Mouse (Mus musculus): ENCODE measurements around the gene Fxyd6.

Gene Fxyd6

DNA sequence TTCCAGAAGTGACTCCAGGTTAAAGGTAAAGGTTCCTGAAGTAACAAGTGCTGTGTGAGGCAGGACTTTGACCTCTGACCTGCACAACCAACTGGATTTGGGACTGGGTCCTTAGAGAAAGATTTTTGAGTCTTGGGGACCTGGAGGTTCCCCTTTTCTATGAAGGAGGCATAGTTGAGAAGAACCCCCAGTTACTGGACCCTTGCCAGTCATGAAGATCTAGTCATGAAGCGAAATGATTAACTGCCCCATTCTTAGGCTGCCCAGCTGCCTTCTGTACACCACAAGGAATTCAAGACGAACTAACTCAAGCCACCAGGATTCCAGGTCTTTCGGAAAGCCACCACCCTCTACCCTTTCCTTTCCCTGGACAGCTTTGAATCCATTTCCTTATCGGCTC lies 6.4 kb downstream of the Fxyd6 start:
- no peak for DNase-seq (ENCODE audit: low read depth, low spot score)

DNA sequence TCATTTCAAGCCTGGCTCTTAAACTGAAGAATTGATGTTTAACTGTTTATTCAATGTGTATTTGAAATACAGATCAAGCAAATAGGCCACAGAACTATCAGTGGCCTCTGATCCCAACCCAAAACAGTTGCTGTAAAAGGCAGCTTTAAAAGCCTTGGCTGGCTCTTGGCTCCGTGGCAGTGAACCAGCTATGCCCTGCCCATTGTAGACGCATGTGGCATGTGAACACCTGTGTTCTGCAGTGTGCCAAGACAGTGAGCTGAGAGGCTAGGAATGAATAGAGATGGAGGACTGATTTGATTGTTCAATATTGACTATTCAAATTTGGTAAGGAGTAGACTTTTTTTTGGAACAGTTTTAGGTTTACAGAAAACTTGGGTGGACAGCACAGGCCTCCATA lies 6.9 kb downstream of the Fxyd6 start:
- no peak for DNase-seq (ENCODE audit: low read depth, low spot score)

GRCm38 (mm10) chr9:45380411-45381251 lies 10.6 kb downstream of the Fxyd6 start:
- DNase-seq (ENCODE audit: low read depth, low spot score): no peak

DNA sequence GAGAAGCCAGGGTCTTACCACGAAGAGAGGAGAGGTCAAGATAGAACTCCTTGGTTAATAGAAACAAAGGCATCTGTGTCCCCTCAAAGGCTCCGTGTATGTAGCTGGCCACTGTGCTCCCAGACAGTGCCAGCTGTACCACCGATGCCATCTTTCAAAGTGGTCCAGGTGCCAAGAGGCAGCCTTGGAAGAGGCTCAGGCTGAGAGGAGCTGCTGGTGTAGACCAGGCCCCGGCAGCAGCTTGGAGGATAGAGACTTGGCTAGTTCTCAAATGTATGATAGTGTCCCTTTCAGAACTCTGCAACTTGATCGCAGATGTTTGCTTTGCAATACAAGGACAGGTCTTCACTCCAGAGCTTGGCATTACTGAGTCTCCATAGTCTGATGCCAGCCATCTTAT lies 12.4 kb downstream of the Fxyd6 start:
- DNase-seq (ENCODE audit: low read depth, low spot score): no peak

GRCm38 (mm10) chr9:45382834-45383233 lies 12.8 kb downstream of the Fxyd6 start:
- DNase-seq (ENCODE audit: low read depth, low spot score): no peak

GRCm38 (mm10) chr9:45383883-45384282 lies 13.9 kb downstream of the Fxyd6 start:
- no peak for DNase-seq (ENCODE audit: low read depth, low spot score)

- DNase-seq (ENCODE audit: low read depth, low spot score): no peak
Measured at GRCm38 (mm10) chr9:45386698-45387097, 16.7 kb downstream of the Fxyd6 start.

- DNase-seq (ENCODE audit: low read depth, low spot score): peak; percentile 81
Measured at GRCm38 (mm10) chr9:45388385-45388994, 18.5 kb downstream of the Fxyd6 start.

DNA sequence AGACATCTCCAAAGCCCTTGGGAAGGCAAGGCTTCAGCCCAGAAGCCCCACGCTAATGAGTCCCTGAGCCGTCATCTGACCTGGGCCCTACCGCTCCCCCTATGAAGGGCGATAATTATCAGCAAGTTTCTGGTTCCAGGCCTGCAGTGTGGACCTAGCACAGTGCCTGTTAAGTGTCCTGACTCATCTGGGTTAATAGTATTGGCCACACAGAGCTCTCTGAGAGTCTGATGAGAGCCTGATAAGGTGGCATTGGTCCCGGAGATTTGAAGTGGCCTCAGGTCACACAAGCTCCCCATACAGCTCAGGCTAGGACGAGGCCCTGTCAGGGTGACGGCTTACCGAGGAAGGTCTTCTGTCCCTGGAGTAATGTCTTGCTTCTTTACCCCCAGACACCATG lies 19.6 kb downstream of the Fxyd6 start:
- DNase-seq (ENCODE audit: low read depth, low spot score): no peak

DNA sequence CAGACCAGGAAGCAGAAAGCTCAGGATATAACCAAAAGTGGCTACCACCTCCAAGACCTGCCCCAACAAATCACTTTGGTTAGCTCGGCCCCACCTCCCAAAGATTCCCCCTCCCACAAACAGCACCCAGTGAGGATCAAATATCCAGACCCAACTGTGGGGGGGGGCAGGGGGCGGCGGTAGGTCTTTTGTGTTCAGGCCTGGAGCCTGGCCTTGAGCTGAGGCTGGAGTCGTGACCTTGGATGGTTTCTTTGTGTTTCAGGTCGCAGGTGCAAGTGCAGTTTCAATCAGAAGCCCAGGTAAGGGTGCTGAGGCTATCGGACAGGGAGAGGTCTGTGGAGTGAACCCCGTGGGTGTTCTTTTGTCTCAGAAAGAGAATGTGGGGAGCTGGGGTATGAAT lies 21.3 kb downstream of the Fxyd6 start:
- DNase-seq (ENCODE audit: low read depth, low spot score): peak; percentile 69

GRCm38 (mm10) chr9:45395218-45395617 lies 25.2 kb downstream of the Fxyd6 start:
- no peak for DNase-seq (ENCODE audit: low read depth, low spot score)

GRCm38 (mm10) chr9:45395796-45396195 lies 25.8 kb downstream of the Fxyd6 start:
- no peak for DNase-seq (ENCODE audit: low read depth, low spot score)

DNA sequence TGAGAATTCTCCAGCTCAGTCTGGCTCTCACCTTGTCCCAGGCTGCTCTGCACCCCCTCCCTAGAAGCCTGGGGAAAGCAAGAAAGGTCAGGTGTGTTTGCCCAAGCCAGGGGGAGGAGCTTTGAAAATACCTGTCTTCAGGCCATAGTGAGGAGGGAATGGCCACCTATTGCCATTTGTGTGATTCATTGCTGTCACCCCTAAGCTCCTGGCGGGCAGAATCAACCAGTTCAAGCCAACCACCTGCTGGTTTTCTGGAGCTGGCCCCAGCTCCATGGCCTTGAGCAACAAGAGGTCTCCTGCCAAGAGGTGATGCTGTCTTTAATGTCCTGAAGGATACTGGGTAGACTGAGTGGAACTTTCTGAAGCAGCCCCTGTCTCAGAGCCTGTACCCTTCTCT lies 28.4 kb downstream of the Fxyd6 start:
- DNase-seq (ENCODE audit: low read depth, low spot score): no peak

DNA sequence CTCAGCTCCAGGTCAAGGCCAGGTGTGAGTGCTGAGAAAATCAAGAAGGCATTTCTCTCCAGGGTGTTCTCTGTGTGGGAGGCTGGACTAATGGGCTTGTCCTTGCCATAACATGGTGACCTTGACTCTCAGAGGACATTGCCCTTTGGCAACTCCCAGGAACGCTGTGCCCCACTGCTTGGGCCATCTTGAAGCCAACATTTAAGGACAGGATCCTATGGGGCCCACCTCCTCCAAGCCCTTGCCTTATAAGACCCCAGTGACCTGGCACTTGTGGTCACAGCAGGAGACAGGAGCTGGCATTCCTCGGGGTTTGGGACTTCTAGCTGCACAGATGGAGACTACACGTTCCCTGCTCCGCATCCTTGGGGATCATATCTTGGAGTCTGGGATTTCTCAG lies 29.4 kb downstream of the Fxyd6 start, which contains the start of gene Fxyd2:
Gene Fxyd2 (plus strand): TSS at position 236 of the 400 bp plus-strand sequence.
- DNase-seq (ENCODE audit: low read depth, low spot score): no peak

GRCm38 (mm10) chr9:45401851-45402250 lies 31.9 kb downstream of the Fxyd6 start:
- DNase-seq (ENCODE audit: low read depth, low spot score): no peak

- no peak for DNase-seq (ENCODE audit: low read depth, low spot score)
Measured at GRCm38 (mm10) chr9:45402957-45403356, 33.0 kb downstream of the Fxyd6 start.

DNA sequence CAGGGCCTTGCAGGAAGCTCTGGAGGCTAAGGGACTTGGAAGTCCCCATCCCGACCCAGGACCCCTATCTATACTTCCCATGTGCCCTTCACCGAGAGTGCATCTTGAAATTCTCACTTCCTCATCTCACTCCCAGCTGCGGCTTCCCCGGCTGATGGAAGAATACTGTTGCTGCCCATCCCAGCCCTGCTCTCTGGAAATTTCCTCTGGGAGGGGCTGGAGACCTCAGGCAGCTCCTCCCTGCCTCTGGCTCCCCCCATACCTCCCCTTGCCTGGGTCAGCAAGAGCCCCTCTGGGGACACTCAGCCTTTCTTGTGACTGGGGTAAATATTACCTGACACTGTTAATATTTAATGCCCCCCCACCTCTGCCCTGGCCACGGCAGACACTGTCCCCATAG lies 35.7 kb downstream of the Fxyd6 start:
- no peak for DNase-seq (ENCODE audit: low read depth, low spot score)

DNA sequence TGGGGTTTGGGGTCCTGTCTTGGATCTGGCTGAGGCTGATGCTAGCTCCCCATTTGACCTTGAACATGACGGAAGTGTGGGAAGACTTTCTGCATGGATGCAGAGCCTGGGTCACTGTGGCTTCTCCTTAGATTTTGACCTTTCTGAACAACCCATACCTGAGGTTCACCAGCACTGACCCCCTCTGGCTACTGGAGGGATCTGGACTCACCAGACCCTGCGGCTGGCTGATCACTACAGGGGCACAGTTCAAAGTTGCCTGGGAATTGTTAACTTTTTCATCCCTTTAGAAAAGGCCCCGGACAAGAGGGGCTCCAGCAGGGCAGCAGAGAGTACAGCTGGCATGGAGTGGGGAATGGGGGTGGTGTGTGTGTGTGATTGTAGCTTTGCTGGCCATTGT lies 36.8 kb downstream of the Fxyd6 start:
- DNase-seq (ENCODE audit: low read depth, low spot score): no peak

DNA sequence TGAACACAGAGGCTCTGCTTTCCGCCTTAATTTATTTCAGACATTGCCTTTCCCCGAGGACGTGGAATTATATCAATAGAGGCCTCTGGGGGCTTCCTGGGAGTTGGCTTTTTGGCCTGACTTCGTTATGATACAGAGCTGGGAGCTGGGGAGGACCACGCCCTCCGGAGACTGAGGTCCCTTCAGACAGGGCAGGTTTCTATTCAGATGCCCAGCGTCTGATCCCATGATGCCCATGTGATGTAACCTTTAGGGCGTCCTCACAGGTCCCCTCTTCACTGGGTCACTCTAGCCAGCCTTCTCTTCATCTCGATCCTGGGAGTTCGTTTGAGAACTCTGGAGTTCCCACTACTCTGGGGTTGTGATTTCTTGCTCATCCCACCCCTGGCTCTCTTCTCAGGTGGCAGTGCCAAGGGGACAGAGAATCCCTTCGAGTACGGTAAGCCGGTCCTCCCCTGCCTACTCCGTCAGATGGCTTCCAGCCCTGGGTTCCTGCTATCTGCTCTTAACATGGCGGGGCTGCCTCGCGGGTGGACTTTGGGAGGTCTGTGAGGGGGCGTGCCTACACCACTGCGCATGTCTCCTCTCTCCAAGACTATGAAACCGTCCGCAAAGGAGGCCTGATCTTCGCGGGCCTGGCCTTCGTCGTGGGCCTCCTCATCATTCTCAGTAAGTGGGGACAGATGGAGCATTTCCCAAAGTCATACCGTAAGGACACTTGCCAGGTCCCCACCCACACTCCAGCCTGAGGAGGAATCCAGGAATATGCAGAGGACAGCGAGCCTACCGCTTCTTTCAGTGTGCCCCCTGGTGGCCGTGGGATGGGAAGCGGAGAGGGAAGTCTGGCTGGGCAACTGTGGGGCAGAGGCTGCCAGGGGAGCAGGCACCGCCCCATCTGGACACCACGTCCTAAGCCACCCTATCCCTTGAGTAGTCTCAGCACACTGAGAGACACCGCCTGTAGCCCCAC lies 38.0 kb downstream of the Fxyd6 start:
- peak; percentile 75 for DNase-seq (ENCODE audit: low read depth, low spot score)

GRCm38 (mm10) chr9:45410193-45410592 lies 40.2 kb downstream of the Fxyd6 start:
- no peak for DNase-seq (ENCODE audit: low read depth, low spot score)

DNA sequence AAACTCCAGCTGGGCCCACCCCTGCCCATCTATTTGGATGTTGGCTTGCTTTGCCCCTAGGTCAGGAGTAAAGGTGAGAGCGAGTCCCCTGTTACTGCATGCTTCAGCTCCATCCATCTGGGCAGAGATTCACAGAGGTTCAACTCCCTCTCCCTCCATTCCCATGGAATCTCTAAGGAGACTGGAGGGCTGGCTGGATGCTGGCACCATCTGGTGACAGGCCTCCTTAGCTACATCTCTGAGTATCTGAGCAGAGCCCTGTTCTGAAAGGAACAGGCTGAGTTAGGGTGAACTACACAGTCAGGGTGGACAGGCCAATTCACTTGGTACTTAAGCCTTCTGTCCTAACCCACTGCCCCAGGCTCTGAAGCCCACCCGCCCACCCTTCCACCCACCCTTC lies 40.6 kb downstream of the Fxyd6 start:
- DNase-seq (ENCODE audit: low read depth, low spot score): no peak

DNA sequence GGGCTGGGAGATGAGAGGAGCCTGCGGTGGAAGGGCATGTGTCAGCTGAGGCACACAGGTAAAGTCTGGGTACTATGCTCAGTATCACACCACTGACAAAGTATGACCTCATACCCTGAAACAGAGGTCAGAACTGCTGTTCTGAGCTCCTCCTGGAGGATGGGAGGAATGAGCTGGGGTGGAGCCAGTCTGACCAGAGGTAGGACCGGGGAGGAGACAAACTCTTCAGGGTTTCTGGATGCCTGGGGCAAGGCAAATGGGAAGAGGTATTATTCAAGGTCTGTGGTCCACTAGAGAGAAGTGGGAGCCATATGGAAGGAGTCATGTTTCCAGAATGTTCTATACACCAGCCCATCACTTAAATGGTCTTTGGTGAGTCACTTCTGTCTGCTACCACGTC lies 41.1 kb downstream of the Fxyd6 start:
- no peak for DNase-seq (ENCODE audit: low read depth, low spot score)

Data from R1 (cell line).